Mouse (Mus musculus) C2C12 (cell line): ENCODE results near the gene F12. TPM values are rescaled to one million over a fixed set of nuclear protein-coding genes. Genes with fewer than 3 reads are reported as not detected.

Experiments
- H3K27me3 ChIP-seq: one replicate; pipeline ENCODE4 v1.6.1; 2011; ENCODE audit not compliant: control insufficient read depth, insufficient read depth, insufficient read length
- H3K36me3 ChIP-seq: one replicate; pipeline ENCODE4 v1.6.1; 2011; ENCODE audit not compliant: control insufficient read depth, insufficient read depth
- H3K4me3 ChIP-seq: one replicate; pipeline ENCODE4 v1.5.1; 2011; ENCODE audit warnings: mild to moderate bottlenecking, control low read depth; ENCODE audit not compliant: poor library complexity, insufficient read depth, severe bottlenecking
- H3K79me2 ChIP-seq: one replicate; pipeline ENCODE4 v1.6.1; 2011; ENCODE audit not compliant: control insufficient read depth, insufficient read depth
- H3K79me3 ChIP-seq: one replicate; pipeline ENCODE4 v1.6.1; 2011; ENCODE audit warnings: low read depth, control low read depth
- H3ac ChIP-seq: one replicate; pipeline ENCODE3; 2011; ENCODE audit warnings: low read depth; ENCODE audit not compliant: control insufficient read depth, insufficient read length
- CEBPB ChIP-seq: IDR thresholded peaks from one replicate; pipeline ENCODE4 v1.6.1; 2011; ENCODE audit warnings: low read depth, mild to moderate bottlenecking, control low read depth, moderate library complexity
- CTCF ChIP-seq: IDR thresholded peaks from one replicate; pipeline ENCODE4 v1.5.1; 2011; ENCODE audit not compliant: control insufficient read depth, insufficient read depth, insufficient read length
- FOSL1 ChIP-seq: IDR thresholded peaks from one replicate; pipeline ENCODE4 v1.8.0; 2011; ENCODE audit warnings: mild to moderate bottlenecking, low read length; ENCODE audit not compliant: poor library complexity, insufficient read depth, severe bottlenecking
- MAX ChIP-seq: IDR thresholded peaks from one replicate; pipeline ENCODE4 v1.6.1; 2011; ENCODE audit warnings: mild to moderate bottlenecking, control low read depth
- MYOD1 ChIP-seq: IDR thresholded peaks from one replicate; pipeline ENCODE4 v1.6.1; 2011; ENCODE audit warnings: low read depth; ENCODE audit not compliant: control insufficient read depth, insufficient read length
- MYOG ChIP-seq: IDR thresholded peaks from one replicate; pipeline ENCODE4 v1.6.1; 2011; ENCODE audit not compliant: control insufficient read depth, insufficient read length; ENCODE audit errors: extremely low read depth
- USF1 ChIP-seq: IDR thresholded peaks from one replicate; pipeline ENCODE4 v1.6.1; 2011; ENCODE audit warnings: low read depth, mild to moderate bottlenecking, control low read depth, moderate library complexity
- polyA plus RNA-seq: library from polyadenylated mRNA; unstranded; fragments of >200 nt; fragmentation: generic; extraction: Trizol; gene quantifications from one replicate; pipeline ENCODE4 v1.2.1, GENCODE M21; 2012; ENCODE audit warnings: missing spikeins

The F12 gene
- polyA plus RNA-seq, 1 experiment = not detected

- no peak overlapping the region for H3K4me3 ChIP-seq
- TF ChIP-seq MAX (no peak), MYOD1 (no peak), CTCF (no peak), CEBPB (no peak), MYOG (no peak), USF1 (no peak), FOSL1 (no peak)
- no peak overlapping the region for H3ac ChIP-seq
- peaks cover 24% of the 10 kb centered on the region for H3K79me3 ChIP-seq
- H3K79me2 ChIP-seq = peaks cover 39% of the 10 kb centered on the region
- no peaks in the 10 kb centered on the region for H3K27me3 ChIP-seq
- peaks cover 61% of the 10 kb centered on the region for H3K36me3 ChIP-seq
Measured at GRCm38 (mm10) chr13:55451785-55452549, 25.4 kb upstream of the F12 start.

DNA sequence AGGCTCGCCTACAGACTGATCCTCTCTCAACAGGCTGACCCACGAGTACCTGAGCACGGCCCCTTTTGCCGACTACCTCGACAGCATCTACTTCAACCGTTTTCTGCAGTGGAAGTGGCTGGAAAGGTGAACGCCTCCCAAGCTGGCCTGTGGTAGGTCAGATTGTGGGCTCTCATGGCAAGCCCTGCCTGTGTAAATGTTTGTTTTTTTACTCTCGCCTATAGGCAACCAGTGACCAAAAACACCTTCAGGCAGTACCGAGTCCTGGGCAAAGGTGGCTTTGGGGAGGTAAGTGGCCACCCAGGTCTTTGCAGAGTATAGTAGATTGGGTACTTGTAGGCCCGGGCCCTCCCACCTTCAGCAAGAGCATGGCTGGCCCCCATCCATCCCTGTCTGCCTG lies 24.7 kb upstream of the F12 start:
- Histone ChIP-seq H3K79me3 (peaks cover 30% of the 10 kb centered on the region), H3K4me3 (no peak overlapping the region), H3ac (peak overlapping the region; percentile 15), H3K79me2 (peaks cover 46% of the 10 kb centered on the region), H3K27me3 (no peaks in the 10 kb centered on the region), H3K36me3 (peaks cover 54% of the 10 kb centered on the region)
- TF ChIP-seq USF1 (no peak), CTCF (no peak), MYOG (no peak), FOSL1 (no peak), MAX (no peak), MYOD1 (no peak), CEBPB (no peak)

DNA sequence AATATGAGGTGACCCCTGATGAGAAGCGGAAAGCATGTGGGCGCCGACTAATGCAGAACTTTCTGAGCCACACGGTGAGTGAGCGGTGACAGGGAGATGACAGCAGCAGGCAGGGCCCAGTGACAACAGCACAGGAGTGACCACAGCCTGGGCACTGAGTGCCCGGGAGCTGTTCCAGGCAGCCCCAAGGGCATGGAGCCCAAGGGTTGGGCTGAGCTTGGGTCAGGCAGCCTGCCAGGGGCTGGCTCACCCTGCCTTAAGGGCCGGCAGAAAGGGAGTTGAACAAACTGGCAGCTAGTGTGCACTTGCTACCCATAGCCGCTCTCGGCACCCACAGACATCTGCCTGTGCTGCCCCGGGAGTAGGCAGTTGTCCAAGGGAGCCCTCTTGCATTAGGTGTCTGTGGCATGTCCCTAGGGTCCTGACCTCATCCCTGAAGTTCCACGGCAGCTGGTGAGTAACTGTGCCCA lies 24.0 kb upstream of the F12 start:
- Histone ChIP-seq H3K79me2 (peaks cover 54% of the 10 kb centered on the region), H3K79me3 (peaks cover 38% of the 10 kb centered on the region), H3K36me3 (peaks cover 46% of the 10 kb centered on the region), H3K27me3 (no peaks in the 10 kb centered on the region), H3ac (no peak overlapping the region), H3K4me3 (no peak overlapping the region)
- no peak for TF ChIP-seq FOSL1
- no peak for TF ChIP-seq USF1
- no peak for TF ChIP-seq MYOG
- TF ChIP-seq MYOD1 = peak; percentile 60
- TF ChIP-seq CEBPB = no peak
- TF ChIP-seq MAX = peak; percentile 76
- TF ChIP-seq CTCF = no peak

- H3K4me3 ChIP-seq = no peak overlapping the region
- H3K79me2 ChIP-seq = peaks cover 57% of the 10 kb centered on the region
- H3K36me3 ChIP-seq = peaks cover 43% of the 10 kb centered on the region
- TF ChIP-seq MAX = no peak
- TF ChIP-seq MYOD1 = peak; percentile 61
- no peak for TF ChIP-seq CEBPB
- no peaks in the 10 kb centered on the region for H3K27me3 ChIP-seq
- peak overlapping the region; percentile 22 for H3ac ChIP-seq
- H3K79me3 ChIP-seq = peaks cover 38% of the 10 kb centered on the region
Measured at GRCm38 (mm10) chr13:55449679-55450441, 23.3 kb upstream of the F12 start.

GRCm38 (mm10) chr13:55449205-55449604 lies 22.6 kb upstream of the F12 start:
- Histone ChIP-seq H3K27me3 (no peaks in the 10 kb centered on the region), H3ac (no peak overlapping the region), H3K79me2 (peaks cover 57% of the 10 kb centered on the region), H3K4me3 (no peak overlapping the region), H3K79me3 (peaks cover 38% of the 10 kb centered on the region), H3K36me3 (peaks cover 40% of the 10 kb centered on the region)
- TF ChIP-seq MYOD1 (no peak), USF1 (no peak), MYOG (no peak), CEBPB (no peak), FOSL1 (no peak), CTCF (no peak), MAX (no peak)
